Mouse (Mus musculus): ENCODE measurements around the gene Shroom3.

Shroom3 gene

DNA sequence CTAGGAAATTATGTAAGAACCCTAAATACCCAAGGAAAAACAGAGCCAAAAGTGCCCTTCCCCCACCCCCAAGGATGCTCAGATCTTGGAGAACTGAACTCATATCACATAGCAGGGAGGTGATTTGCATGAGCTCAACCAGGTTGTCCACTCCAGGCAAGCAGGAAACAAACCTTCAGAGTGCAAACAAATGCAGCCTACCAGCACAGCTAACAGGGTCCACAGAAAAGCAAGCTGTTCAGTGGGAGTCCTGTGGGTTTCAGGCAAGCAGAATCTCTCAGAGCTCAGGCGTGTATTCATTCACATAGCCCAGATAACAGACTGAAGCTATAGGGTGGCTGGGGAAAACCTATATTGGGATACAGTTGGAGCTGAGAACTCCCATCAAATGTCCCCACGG is 286.7 kb downstream of the Shroom3 start:
- DNase-seq (ENCODE audit: low spot score), result no peak

DNA sequence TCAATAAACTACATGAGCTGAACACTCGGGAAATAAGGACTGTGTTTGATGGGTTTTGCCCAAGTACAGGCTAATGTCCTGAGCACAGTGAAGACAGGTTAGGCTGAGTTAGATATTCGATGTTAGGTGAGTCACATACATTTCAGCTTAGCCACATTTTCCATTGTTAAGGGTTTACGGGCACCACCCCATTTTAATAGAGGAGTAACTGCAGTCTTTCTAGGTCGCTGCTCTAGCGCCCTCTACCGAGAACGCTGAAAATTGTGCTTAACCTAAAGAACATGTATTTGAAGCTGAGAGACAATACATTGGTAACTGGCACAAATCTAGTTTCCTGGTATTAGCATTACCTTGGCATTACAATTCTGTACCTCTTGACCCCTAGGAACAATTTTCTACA is 287.2 kb downstream of the Shroom3 start:
- DNase-seq (ENCODE audit: low spot score), result peak; percentile 64

DNA sequence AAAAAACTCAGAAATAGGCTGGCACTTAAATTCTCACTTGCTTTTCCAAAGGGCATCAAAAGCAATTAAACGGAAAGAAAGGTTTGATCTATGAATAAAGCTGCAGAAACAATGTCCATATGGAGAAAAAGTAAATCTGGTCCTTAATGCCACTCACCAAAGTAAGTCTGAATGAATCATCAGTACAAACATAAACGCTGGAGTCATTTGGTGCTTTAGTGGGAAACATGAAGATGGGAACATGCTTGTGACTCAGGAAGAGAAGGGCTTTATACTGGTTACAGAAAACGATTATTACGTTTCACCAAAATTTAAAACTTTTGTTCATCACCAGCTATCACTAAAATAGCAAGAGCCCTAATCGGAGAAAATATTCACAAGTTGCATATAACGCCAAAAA is 297.2 kb downstream of the Shroom3 start:
- no peak for DNase-seq (ENCODE audit: low spot score)

DNA sequence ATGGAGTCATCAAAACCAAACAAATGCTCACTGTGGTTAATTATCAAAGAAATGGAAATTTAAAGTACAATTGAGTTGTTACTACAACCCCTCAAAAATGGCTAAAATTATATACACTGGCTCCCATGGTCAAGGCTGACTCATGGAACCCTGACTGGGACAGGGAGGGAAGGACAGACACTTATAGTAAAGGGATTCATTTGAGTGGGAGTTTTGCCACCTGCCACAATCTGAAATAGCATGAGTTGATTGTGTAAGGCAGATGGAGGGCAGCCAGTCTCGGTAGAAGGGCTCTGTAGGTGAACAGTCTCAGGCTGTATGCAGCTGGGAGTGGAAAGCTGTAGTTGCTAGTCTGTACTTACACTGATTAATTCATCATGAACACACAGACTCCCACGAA is 297.6 kb downstream of the Shroom3 start:
- DNase-seq (ENCODE audit: low spot score), result no peak

DNA sequence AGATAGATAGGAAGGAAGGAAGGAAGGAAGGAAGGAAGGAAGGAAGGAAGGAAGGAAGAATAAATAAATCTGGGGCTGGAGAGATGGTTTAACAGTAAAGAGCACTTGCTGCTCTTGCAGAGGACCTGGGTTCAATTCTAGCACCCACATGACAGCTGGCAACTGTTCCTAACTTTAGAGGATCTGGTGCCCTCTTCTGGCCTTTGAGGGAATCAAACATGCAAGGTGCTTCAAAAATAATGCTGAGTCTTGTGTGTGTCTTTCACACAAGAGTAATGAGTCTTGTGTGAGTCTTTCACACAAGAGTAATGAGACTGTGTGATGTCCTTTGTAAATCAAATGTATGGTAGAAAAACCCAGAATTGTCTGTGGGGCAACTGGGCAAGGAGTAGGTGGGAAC is 299.4 kb downstream of the Shroom3 start:
- DNase-seq (ENCODE audit: low spot score), result peak; percentile 43

GRCm38 (mm10) chr5:92983942-92984341 is 300.7 kb downstream of the Shroom3 start:
- DNase-seq (ENCODE audit: low spot score), result peak; percentile 57

GRCm38 (mm10) chr5:92984692-92985091 is 301.5 kb downstream of the Shroom3 start:
- DNase-seq (ENCODE audit: low spot score), result no peak

DNA sequence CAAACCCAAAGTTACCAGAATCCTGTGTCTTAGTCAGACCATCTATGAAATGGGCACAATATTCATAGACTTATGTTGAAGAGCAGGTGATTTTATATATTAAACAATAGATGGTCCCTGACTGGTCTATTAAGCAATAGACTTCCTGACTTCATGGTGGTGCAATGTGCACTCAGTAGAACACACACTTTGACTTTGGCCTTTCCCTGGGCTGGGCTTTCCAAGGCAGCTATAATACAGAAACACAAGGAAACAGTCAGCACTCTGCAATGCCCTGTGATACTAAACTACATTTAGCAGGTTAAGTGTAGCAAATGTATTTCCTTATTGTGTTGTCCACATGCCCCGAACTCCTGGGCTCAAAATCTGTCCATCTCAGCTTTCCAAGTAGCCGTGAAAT is 302.2 kb downstream of the Shroom3 start:
- DNase-seq (ENCODE audit: low spot score), result no peak

DNA sequence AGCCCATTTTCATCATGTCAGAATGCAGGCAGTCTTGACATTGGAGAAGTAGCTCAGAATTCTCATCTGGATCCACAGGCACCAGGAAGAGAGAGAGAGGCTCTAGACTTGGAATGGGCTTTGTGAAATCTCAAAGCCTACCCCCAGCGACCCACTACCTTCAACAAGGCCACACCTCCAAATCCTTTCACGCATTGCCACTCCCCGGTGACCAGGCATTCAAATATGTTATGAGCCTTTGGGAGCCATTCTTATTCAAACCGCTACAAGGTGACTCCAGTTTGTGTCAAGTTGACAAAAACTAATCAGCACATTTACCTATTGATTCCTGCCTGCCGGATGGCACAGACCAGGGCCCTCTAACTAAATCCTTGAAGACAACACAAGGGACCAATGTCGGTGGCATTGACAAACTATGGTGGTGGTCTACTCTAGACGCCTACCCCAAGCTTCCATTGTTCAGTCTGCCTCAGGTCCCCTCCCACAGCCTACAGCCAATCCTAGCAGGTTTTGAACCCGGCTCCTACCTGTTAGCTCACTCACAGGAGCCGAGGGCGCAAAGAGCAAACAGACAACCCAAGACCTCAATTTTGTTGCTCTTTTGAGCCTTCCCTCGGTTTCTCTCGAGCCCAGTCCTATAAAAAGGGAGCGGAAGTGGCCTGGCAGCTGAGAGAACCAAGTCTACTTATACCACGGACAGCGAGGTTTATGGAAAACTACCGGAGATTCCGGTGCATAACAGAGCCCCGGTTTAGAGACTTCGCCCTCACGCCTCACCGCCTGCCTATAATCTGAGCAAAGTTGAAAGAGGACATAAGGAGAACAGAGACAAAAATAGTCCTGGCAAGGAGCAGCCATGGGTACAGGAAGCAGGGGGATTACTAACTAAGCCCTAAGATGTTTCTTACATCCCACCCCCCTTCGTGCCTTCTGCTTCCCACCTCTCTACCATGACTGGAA is 303.7 kb downstream of the Shroom3 start:
- no peak for DNase-seq (ENCODE audit: low spot score)

- DNase-seq (ENCODE audit: low spot score), result no peak
Observed at GRCm38 (mm10) chr5:92987891-92988768, 304.9 kb downstream of the Shroom3 start.

DNA sequence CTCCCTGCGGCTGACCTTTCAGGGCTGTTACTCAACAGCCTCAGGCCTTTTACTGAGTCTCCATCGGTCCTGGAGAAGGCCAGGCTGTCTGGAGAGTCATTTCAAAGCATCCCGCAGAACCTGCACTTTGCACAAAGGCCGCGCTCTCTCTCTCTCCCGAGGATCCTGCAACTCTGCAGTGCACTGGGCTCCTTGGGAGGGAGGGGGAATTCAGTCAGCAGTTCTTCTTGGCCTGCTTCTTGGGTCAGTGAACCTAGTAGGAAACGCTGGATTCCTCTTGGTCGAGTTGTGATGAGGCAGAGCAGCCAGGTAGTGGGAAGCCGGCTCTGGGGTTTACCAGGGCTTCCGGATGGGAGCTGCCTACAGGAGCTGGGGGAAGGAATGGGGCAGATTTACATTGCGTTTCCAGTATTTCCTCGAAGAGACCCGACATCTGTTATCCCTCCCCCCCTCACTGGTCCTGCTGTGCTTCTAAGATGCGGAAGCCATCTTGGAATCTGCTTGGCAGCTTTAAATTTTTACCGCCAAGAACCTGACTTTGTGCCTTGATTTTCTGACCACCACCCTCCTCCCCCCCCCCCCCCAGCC is 305.6 kb downstream of the Shroom3 start:
- DNase-seq (ENCODE audit: low spot score), result peak; percentile 64

DNA sequence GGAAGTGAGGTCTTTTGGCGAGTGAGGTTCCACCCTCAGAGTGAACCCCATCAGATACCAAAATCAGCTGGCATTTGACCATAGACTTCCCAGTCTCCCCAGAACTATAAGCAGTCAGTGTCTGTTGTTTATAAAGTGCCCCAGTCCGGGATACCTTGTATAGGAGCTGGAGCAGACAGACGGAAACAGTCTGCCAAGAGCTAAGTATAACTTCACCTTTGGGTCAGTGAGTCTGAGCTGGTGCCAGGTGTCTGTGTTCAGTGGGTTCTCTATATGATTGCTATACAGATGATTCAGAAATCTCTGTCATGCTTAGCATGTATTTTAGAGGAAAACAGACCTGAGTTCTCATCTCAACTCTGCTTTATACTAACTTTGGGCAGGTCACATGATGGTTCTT is 308.9 kb downstream of the Shroom3 start:
- no peak for DNase-seq (ENCODE audit: low spot score)

DNA sequence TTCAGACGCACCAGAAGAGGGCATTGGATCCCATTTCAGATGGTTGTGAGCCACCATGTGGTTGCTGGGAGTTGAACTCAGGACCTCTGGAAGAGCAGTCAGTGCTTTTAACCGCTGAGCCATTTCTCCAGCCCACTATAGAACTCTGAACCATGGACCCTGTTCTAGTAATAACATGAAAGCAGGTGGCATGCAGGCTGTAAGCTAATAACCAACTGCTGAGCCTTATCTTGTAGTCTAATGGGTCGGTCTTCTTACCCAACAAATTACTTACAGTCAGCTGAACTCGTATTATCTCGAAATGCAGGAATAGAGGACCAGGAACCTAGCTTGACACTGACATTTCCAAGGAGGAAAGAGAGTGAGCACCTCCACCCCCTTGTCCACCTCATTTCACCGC is 311.1 kb downstream of the Shroom3 start:
- no peak for DNase-seq (ENCODE audit: low spot score)

DNA sequence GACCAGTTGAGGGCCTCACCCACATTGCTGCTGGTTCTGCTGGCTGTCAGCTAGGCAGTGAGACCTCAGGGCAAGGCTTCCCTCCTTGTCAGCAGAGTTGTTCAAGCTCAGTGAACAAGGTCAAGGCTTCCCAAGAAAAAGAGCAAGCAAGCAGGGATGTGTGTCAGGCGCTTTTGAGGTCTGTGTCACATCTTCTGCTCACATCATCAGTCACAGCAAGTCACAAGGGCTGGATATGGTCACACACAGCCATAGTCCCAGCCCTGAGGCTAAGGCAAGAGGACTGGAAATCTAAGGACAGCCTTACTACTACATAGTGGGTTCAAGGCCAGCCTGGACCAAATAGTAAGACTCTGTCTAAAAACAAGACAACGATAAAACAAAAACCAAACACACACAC is 311.6 kb downstream of the Shroom3 start:
- no peak for DNase-seq (ENCODE audit: low spot score)

DNA sequence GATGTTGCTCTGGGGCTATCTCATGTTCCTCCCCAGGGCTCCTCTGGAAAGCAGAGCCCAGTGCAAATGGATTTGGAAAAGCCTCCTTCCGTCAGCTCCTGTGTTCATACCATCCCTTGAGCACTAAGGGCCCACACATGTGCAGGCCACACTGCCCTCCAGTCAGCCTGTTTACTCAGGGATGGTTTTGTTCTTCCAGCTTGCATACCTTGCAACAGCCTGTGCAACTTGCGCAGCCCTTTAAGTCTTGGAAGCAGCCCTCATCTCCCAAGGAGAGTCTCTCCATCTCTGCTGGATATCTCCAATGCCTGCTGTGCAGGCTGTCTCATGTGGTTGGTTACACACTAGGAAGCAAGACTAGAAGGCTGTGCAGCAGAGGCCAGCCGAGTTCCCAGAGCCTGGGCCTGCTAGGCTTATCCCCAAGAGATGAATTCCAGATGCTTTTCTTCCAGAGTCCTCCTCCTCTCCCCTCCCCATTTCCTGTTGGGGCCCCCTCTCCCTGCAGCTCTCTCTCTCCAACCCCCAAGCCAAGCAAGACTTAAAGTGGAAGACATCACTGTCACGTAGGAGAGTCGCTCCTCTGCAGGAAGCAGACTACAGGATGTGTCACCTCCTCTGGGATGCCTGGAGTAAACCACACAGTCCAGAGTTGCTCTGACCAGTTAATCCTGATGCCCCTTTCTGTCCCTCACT is 314.3 kb downstream of the Shroom3 start:
- DNase-seq (ENCODE audit: low spot score), result peak; percentile 83

DNA sequence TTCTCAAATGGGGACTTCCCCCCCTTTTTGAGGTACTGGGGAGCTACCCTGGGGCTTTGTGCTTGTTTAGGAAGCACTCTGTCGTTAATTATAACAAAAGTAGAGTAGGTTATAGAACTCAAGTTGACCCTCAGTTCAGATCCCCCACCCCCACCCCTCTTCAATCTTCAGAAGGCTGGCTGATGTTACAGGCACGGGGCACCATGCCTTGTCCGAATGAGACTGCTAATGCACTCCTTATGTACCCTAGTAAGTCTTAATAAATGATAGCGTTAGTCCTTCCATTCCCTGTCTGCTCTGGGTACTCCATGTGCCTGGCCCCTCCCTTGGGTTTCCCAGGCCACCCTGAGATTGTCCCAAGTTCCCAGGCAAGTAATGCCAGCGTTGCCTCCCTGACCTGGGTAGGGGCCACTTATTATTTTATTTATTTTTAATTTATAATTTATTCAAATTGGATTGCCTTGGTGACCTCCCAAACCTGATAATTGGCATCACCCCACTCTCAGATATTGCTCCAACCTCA is 315.3 kb downstream of the Shroom3 start:
- DNase-seq (ENCODE audit: low spot score), result peak; percentile 59

GRCm38 (mm10) chr5:93000060-93000459 is 316.8 kb downstream of the Shroom3 start:
- no peak for DNase-seq (ENCODE audit: low spot score)

- DNase-seq (ENCODE audit: low spot score), result no peak
Observed at GRCm38 (mm10) chr5:93000774-93001757, 317.8 kb downstream of the Shroom3 start.

DNA sequence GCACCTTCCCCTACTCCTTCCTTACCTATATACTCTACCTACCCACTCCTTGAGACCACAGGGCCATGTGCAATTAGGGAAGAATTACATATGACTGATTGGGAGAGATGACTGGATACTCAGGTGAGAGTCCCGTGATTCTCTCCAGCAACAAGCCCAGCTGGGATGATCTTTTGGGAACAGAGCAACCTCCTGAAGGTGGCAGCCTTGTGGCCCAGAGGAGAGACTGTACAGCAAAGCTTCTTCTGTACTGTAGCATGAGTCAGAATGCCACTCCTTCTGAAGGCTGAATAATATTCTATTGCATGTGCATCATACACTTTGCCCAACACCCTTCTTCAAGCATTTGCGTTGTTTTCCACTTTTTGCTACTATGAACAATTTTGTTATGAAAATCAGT is 319.4 kb downstream of the Shroom3 start:
- no peak for DNase-seq (ENCODE audit: low spot score)

- peak; percentile 77 for DNase-seq (ENCODE audit: low spot score)
Observed at GRCm38 (mm10) chr5:93005229-93005814, 322.1 kb downstream of the Shroom3 start.

All from embryo, embryonic 10.5 days (tissue).